Mouse (Mus musculus) Muller cell, postnatal 12 days (primary cell): ENCODE data around the gene Tsnaxip1.

Experiments used
- DNase-seq: peaks from one replicate; pipeline ENCODE4 v3.0.0-alpha.2; 2015; ENCODE audit errors: inconsistent ontology term

Gene Tsnaxip1

GRCm38 (mm10) chr8:105826861-105827848 is at the start of gene Tsnaxip1, which contains the start of gene Ranbp10:
TSS of gene Tsnaxip1 (plus strand) at chr8:105827731.
TSS of gene Ranbp10 (minus strand) at chr8:105827350.
- peak; percentile 99 for DNase-seq

- no peak for DNase-seq
These were observed 49.7 kb upstream of the Tsnaxip1 start for GRCm38 (mm10) chr8:105777833-105778232.

- no peak for DNase-seq
These were observed 47.2 kb upstream of the Tsnaxip1 start for GRCm38 (mm10) chr8:105780298-105780697.

- DNase-seq: no peak
These were observed 39.3 kb upstream of the Tsnaxip1 start for GRCm38 (mm10) chr8:105788241-105788640.

GRCm38 (mm10) chr8:105788927-105789326 is 38.6 kb upstream of the Tsnaxip1 start:
- no peak for DNase-seq

- no peak for DNase-seq
These were observed 37.9 kb upstream of the Tsnaxip1 start for GRCm38 (mm10) chr8:105789626-105790025.

- DNase-seq: no peak
These were observed 34.2 kb upstream of the Tsnaxip1 start for GRCm38 (mm10) chr8:105793331-105793730.

- DNase-seq: no peak
These were observed 33.4 kb upstream of the Tsnaxip1 start for GRCm38 (mm10) chr8:105794009-105794598.

GRCm38 (mm10) chr8:105795785-105796184 is 31.7 kb upstream of the Tsnaxip1 start:
- no peak for DNase-seq

- no peak for DNase-seq
These were observed 29.1 kb upstream of the Tsnaxip1 start for GRCm38 (mm10) chr8:105798408-105798807.

- DNase-seq: peak; percentile 62
These were observed 28.3 kb upstream of the Tsnaxip1 start for GRCm38 (mm10) chr8:105799091-105799812.

- no peak for DNase-seq
These were observed 26.2 kb upstream of the Tsnaxip1 start for GRCm38 (mm10) chr8:105801153-105801904.

GRCm38 (mm10) chr8:105804797-105805196 is 22.7 kb upstream of the Tsnaxip1 start:
- DNase-seq: no peak

GRCm38 (mm10) chr8:105805346-105805745 is 22.2 kb upstream of the Tsnaxip1 start:
- no peak for DNase-seq

- no peak for DNase-seq
These were observed 21.6 kb upstream of the Tsnaxip1 start for GRCm38 (mm10) chr8:105805964-105806363.

- no peak for DNase-seq
These were observed 19.8 kb upstream of the Tsnaxip1 start for GRCm38 (mm10) chr8:105807766-105808165.

GRCm38 (mm10) chr8:105808480-105808879 is 19.1 kb upstream of the Tsnaxip1 start:
- DNase-seq: peak; percentile 74

GRCm38 (mm10) chr8:105810245-105810786 is 17.2 kb upstream of the Tsnaxip1 start:
- no peak for DNase-seq

- no peak for DNase-seq
These were observed 16.5 kb upstream of the Tsnaxip1 start for GRCm38 (mm10) chr8:105811061-105811460.

GRCm38 (mm10) chr8:105811543-105811942 is 16.0 kb upstream of the Tsnaxip1 start:
- no peak for DNase-seq

- no peak for DNase-seq
These were observed 15.0 kb upstream of the Tsnaxip1 start for GRCm38 (mm10) chr8:105812511-105812910.
